Mouse (Mus musculus): Measurements from ENCODE around the gene Rplp1. TPM values are rescaled to one million over a fixed set of nuclear protein-coding genes. Genes with fewer than 3 reads are reported as not detected.

Rplp1 gene
- polyA plus RNA-seq, 1 experiment from 2014 or later, result 1,981 TPM

DNA sequence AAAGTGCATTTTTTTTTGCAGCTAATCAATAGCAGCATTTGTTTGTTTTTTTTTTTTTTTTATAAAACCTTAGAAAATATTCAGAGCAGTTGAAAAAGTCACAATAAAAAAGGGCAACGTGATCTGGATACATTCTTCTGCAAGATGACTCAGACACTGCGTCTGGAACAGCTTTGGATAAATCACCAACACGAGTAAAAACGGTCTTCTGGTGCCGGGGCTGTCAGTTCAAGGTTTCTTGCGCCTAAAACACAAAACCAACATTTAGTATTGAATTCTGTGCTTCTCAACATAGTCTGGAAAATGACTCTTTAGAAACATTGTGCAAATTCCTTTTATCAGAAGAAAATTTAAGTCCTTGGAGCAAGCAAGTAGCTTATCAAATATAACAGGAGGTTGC is 3.1 kb upstream of the Rplp1 start:
- no peak overlapping the region for H3K9ac ChIP-seq (ENCODE audit: low read length)
- no peak overlapping the region for H3K4me2 ChIP-seq (ENCODE audit: low read length)
- no peak overlapping the region for H3K4me3 ChIP-seq (ENCODE audit: low read depth, low read length)
- peaks cover 73% of the 10 kb centered on the region for H3K36me3 ChIP-seq (ENCODE audit: control insufficient read depth, insufficient read depth, low read length)
- DNase-seq (ENCODE audit: low spot score), result no peak
- no peaks in the 10 kb centered on the region for H3K9me3 ChIP-seq (ENCODE audit: control insufficient read depth, low read length)
- ATAC-seq (replicated peaks; ENCODE audit: low FRiP score, low TSS enrichment, low read depth), result no peak
- 92% methylated on average over 6 of the region's 6 CpGs for WGBS
- no peak overlapping the region for H3K27ac ChIP-seq (ENCODE audit: low read depth)
- no peaks in the 10 kb centered on the region for H3K27me3 ChIP-seq (replicated peaks; ENCODE audit: control insufficient read depth, insufficient read depth, low read length)
- peaks cover 4% of the 10 kb centered on the region; the same call in 1 of the 2 replicates for H3K4me1 ChIP-seq (replicated peaks; ENCODE audit: control insufficient read depth, insufficient read depth, low read length)

DNA sequence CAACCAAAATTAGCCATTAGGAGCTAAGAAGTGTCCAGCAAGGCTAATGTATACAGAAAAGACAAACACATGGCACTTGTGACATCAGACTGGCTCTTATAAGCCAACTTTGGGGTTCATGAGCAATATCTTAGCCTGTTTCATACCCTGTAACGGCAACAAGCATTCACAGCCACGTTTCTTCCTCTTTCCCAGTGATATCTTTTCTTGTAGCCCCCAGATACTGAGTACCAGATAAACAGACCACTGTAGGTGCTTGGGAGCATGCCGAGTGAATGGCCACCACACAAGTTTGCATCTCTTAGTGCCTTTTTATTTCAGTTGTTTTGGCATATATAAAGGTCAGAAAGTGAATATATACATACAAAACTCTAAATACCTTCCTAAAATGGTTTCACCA is 2.6 kb upstream of the Rplp1 start:
- Histone ChIP-seq H3K9me3 (ENCODE audit: control insufficient read depth, low read length) (no peaks in the 10 kb centered on the region), H3K36me3 (ENCODE audit: control insufficient read depth, insufficient read depth, low read length) (peaks cover 73% of the 10 kb centered on the region), H3K4me3 (ENCODE audit: low read depth, low read length) (no peak overlapping the region), H3K27ac (ENCODE audit: low read depth) (no peak overlapping the region), H3K4me1 (replicated peaks; ENCODE audit: control insufficient read depth, insufficient read depth, low read length) (peaks cover 6% of the 10 kb centered on the region; the same call in 1 of the 2 replicates), H3K27me3 (replicated peaks; ENCODE audit: control insufficient read depth, insufficient read depth, low read length) (no peaks in the 10 kb centered on the region), H3K9ac (ENCODE audit: low read length) (no peak overlapping the region), H3K4me2 (ENCODE audit: low read length) (no peak overlapping the region)
- 92% methylated on average over 3 of the region's 3 CpGs for WGBS
- DNase-seq (ENCODE audit: low spot score) (no peak), ATAC-seq (replicated peaks; ENCODE audit: low FRiP score, low TSS enrichment, low read depth) (no peak)

DNA sequence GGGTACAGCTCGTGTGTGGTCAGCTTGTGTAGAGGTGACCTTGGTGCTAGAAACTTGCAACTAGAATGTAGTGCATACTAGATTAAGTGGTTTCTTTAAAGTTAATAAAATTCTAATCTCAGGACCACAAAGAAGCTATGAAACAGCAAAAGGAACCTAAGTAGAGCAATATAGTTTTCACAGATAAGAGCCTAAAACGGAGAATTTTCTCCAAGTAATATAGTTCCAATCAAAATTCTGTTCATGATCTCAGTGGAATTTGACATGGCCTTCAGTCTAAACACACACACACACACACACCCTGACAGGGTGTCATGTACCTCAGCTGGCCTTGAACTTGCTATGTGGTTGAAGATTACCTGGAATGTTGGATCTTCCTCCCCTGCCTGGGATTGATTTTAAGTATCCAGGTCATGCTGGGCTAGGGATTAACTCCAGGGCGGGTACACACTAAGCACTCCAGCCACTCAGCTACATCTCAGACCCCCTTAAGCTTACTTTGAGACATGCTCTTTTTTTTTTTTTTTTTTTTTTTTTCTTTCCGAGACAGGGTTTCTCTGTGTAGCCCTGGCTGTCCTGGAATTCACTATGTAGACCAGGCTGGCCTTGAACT is 1.2 kb upstream of the Rplp1 start:
- Histone ChIP-seq H3K27ac (ENCODE audit: low read depth) (peak overlapping the region; percentile 95), H3K4me2 (ENCODE audit: low read length) (peak overlapping the region; percentile 95), H3K4me3 (ENCODE audit: low read depth, low read length) (peak overlapping the region; percentile 100), H3K9me3 (ENCODE audit: control insufficient read depth, low read length) (no peaks in the 10 kb centered on the region), H3K9ac (ENCODE audit: low read length) (peak overlapping the region; percentile 59), H3K4me1 (replicated peaks; ENCODE audit: control insufficient read depth, insufficient read depth, low read length) (peaks cover 6% of the 10 kb centered on the region; the same call in 1 of the 2 replicates), H3K27me3 (replicated peaks; ENCODE audit: control insufficient read depth, insufficient read depth, low read length) (no peaks in the 10 kb centered on the region), H3K36me3 (ENCODE audit: control insufficient read depth, insufficient read depth, low read length) (peaks cover 68% of the 10 kb centered on the region)
- 43% methylated on average over 4 of the region's 4 CpGs for WGBS
- no peak for ATAC-seq (replicated peaks; ENCODE audit: low FRiP score, low TSS enrichment, low read depth)
- DNase-seq (ENCODE audit: low spot score), result no peak

DNA sequence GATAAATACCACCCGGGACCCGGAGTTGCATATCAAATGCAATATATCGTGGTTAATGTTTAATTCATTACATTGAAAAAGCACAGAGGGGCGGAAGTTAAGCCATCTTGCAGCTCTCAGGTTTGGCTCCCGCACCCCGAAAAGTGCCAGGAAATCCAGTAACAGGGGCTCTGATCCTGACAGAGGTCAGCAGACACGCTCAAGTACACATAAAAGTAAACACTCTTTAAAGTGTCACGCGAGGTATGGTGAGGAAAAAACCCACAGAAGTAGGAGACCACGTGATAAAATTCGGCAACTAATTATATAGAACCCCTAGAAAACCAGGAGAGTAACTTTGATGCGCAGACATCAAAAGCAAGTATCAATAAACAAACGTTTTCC is 567 bp upstream of the Rplp1 start:
- Histone ChIP-seq H3K4me1 (replicated peaks; ENCODE audit: control insufficient read depth, insufficient read depth, low read length) (peaks cover 6% of the 10 kb centered on the region; the same call in 1 of the 2 replicates), H3K27ac (ENCODE audit: low read depth) (peak overlapping the region; percentile 95), H3K4me3 (ENCODE audit: low read depth, low read length) (peak overlapping the region; percentile 100), H3K27me3 (replicated peaks; ENCODE audit: control insufficient read depth, insufficient read depth, low read length) (no peaks in the 10 kb centered on the region), H3K4me2 (ENCODE audit: low read length) (peak overlapping the region; percentile 95), H3K36me3 (ENCODE audit: control insufficient read depth, insufficient read depth, low read length) (peaks cover 62% of the 10 kb centered on the region), H3K9me3 (ENCODE audit: control insufficient read depth, low read length) (no peaks in the 10 kb centered on the region), H3K9ac (ENCODE audit: low read length) (peak overlapping the region; percentile 59)
- no peak for DNase-seq (ENCODE audit: low spot score)
- 2% methylated on average over 13 of the region's 13 CpGs for WGBS
- peak; percentile 9; the same call in 1 of the 2 replicates for ATAC-seq (replicated peaks; ENCODE audit: low FRiP score, low TSS enrichment, low read depth)

DNA sequence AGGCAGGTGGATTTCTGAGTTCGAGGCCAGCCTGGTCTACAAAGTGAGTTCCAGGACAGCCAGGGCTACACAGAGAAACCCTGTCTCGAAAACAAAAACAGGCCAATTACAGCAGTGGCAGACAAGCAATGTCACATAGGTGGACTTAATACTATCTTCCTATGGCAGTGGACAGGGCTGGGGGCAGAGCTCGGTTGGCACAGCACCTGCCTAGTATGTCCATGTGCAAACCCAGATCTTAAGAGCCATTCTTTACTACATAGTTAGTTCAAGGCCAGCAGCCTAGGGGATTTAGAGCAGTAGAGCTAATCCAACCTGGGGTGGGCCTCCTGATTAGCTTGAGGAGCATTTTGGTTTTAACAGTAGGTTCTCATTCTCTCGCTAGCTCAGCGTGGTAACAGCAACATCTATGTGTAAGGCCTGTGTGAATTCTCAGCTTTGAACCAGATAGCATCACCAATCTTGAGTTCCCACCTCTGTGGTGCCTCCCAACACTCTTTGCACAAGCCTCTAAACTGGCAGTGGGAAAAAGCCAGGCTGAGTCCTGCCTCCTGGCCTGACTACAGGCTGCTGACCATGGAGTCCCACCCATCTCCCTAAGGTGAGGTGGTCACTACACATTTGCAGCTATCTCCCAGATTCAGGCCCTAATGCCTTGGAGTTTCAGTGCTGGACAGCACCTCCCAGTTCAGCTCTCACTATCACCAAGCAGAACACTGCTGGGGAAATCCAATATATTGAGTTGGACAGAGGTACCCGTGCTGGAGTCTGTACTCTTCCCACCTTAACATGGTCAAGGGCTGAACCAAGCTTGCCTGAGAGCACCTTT is 2.8 kb downstream of the Rplp1 start:
- ATAC-seq (replicated peaks; ENCODE audit: low FRiP score, low TSS enrichment, low read depth), result no peak
- peaks cover 28% of the 10 kb centered on the region for H3K36me3 ChIP-seq (ENCODE audit: control insufficient read depth, insufficient read depth, low read length)
- no peak overlapping the region for H3K4me2 ChIP-seq (ENCODE audit: low read length)
- H3K4me3 ChIP-seq (ENCODE audit: low read depth, low read length), result no peak overlapping the region
- no peaks in the 10 kb centered on the region for H3K9me3 ChIP-seq (ENCODE audit: control insufficient read depth, low read length)
- H3K27ac ChIP-seq (ENCODE audit: low read depth), result no peak overlapping the region
- 55% methylated on average over 6 of the region's 6 CpGs for WGBS
- H3K27me3 ChIP-seq (replicated peaks; ENCODE audit: control insufficient read depth, insufficient read depth, low read length), result no peaks in the 10 kb centered on the region
- DNase-seq (ENCODE audit: low spot score), result no peak
- H3K4me1 ChIP-seq (replicated peaks; ENCODE audit: control insufficient read depth, insufficient read depth, low read length), result peaks cover 6% of the 10 kb centered on the region; the same call in 1 of the 2 replicates
- H3K9ac ChIP-seq (ENCODE audit: low read length), result no peak overlapping the region

DNA sequence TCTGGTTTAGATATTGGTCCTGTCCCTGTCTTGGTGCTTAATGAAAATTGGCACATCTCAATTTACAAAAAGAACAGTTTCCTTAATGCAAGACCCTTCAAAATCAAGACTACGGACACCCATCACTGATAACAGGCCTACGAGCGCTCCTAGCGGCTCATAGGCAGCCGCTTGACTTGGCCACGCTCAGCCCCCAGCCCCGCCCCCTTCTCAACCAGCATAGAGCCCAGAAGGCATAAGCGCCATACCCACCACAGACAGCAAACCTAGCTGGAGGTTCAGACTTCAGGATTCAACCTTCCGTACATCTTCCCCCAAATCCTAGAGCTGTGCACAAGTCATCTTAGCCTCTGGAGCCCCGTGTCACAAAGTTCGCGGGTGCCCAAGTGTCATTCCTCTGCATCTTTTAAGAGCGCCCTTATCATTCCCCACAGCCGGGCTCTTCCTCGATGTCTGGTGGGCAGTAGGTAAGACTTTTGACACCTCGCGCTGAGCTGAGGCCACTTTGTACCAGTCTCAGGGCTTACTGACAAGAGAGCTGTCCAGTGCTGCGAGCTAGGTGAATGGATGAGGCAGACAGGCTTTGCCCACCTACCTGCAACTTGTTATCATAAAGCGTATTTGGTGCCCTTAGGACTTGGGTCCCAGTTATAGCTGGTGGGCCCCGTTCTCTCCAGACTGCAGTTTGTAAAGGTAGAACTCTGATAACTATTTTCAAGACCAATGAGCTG is 3.7 kb downstream of the Rplp1 start:
- Histone ChIP-seq H3K4me3 (ENCODE audit: low read depth, low read length) (no peak overlapping the region), H3K4me2 (ENCODE audit: low read length) (no peak overlapping the region), H3K9ac (ENCODE audit: low read length) (no peak overlapping the region), H3K4me1 (replicated peaks; ENCODE audit: control insufficient read depth, insufficient read depth, low read length) (peaks cover 6% of the 10 kb centered on the region; the same call in 1 of the 2 replicates), H3K27me3 (replicated peaks; ENCODE audit: control insufficient read depth, insufficient read depth, low read length) (no peaks in the 10 kb centered on the region), H3K27ac (ENCODE audit: low read depth) (no peak overlapping the region), H3K9me3 (ENCODE audit: control insufficient read depth, low read length) (no peaks in the 10 kb centered on the region), H3K36me3 (ENCODE audit: control insufficient read depth, insufficient read depth, low read length) (peaks cover 27% of the 10 kb centered on the region)
- ATAC-seq (replicated peaks; ENCODE audit: low FRiP score, low TSS enrichment, low read depth) (no peak), DNase-seq (ENCODE audit: low spot score) (no peak)
- 40% methylated on average over 20 of the region's 20 CpGs for WGBS

DNA sequence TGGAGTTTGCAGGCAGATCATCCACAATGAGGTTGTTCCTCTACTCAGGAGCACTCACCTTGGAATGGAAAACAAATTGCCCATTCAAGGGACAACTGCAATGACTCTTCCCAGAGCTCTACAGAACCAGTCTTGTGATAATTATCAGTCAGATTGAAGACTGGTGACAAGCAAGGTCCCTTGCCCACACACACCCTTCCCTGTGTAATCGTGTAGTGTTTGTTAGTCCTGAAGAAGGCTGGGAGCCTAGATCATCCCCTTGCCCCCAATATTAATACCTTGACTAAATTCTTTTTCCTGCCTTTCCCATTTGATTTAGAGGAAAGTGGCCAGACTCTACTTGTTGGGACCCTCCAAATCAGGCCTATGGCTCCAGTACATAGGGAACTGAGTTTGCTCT is 4.7 kb downstream of the Rplp1 start:
- H3K27ac ChIP-seq (ENCODE audit: low read depth), result no peak overlapping the region
- peaks cover 9% of the 10 kb centered on the region for H3K4me1 ChIP-seq (replicated peaks; ENCODE audit: control insufficient read depth, insufficient read depth, low read length)
- H3K27me3 ChIP-seq (replicated peaks; ENCODE audit: control insufficient read depth, insufficient read depth, low read length), result no peaks in the 10 kb centered on the region
- no peaks in the 10 kb centered on the region for H3K9me3 ChIP-seq (ENCODE audit: control insufficient read depth, low read length)
- no peak for ATAC-seq (replicated peaks; ENCODE audit: low FRiP score, low TSS enrichment, low read depth)
- H3K4me2 ChIP-seq (ENCODE audit: low read length), result no peak overlapping the region
- H3K36me3 ChIP-seq (ENCODE audit: control insufficient read depth, insufficient read depth, low read length), result peaks cover 27% of the 10 kb centered on the region
- H3K4me3 ChIP-seq (ENCODE audit: low read depth, low read length), result no peak overlapping the region
- no peak overlapping the region for H3K9ac ChIP-seq (ENCODE audit: low read length)
- no peak for DNase-seq (ENCODE audit: low spot score)
- WGBS, result 83% methylated on average over 1 of the region's 1 CpGs

DNA sequence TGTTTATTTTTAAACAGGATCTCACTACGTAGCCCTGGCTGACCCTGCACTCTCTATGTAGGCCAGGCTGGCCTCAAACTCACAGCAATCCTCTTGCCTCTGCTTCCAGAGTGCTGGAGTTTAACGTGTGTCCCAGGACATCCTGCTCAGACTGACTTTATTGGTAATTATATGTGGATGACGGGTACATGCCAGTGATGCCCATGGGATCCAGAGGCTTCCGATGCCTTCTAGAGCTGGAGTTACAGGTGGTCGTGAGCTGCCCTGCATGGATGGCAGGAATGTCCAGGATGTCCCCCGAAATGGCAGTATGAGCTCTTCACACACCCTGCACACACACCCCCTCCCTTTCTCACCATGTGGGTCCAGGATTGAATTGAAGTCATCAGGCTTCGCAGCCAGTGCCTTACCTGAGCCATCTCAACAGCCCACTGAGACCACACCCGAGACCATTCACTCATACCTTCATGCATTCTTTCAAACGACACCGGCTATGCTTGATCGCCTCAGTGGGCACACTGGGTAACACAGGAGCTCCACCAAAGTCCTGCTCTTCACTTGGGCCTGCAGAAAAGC is 5.4 kb downstream of the Rplp1 start:
- no peak for DNase-seq (ENCODE audit: low spot score)
- Histone ChIP-seq H3K4me2 (ENCODE audit: low read length) (no peak overlapping the region), H3K27ac (ENCODE audit: low read depth) (no peak overlapping the region), H3K9me3 (ENCODE audit: control insufficient read depth, low read length) (no peaks in the 10 kb centered on the region), H3K4me3 (ENCODE audit: low read depth, low read length) (no peak overlapping the region), H3K36me3 (ENCODE audit: control insufficient read depth, insufficient read depth, low read length) (peaks cover 27% of the 10 kb centered on the region), H3K9ac (ENCODE audit: low read length) (no peak overlapping the region), H3K4me1 (replicated peaks; ENCODE audit: control insufficient read depth, insufficient read depth, low read length) (peaks cover 14% of the 10 kb centered on the region), H3K27me3 (replicated peaks; ENCODE audit: control insufficient read depth, insufficient read depth, low read length) (no peaks in the 10 kb centered on the region)
- 90% methylated on average over 11 of the region's 11 CpGs for WGBS
- ATAC-seq (replicated peaks; ENCODE audit: low FRiP score, low TSS enrichment, low read depth), result no peak

Data from intestine, embryonic 14.5 days (tissue).